Mouse (Mus musculus) heart, adult 2 months (tissue): ENCODE measurements at regions not wholly inside any gene's neighbourhood (a gene's known extent, or its start where the extent isn't known, plus 50 kb on each side); places are given as distances from the start of the nearest gene placed in this dataset.
A peak's percentile ranks its signal among the peaks of the same experiment; 100 is the strongest.

Experiments used
- CTCF ChIP-seq: fragments of 200-600 bp; IDR thresholded peaks from 2 replicates; pipeline ENCODE4 v1.8.1; 2022; ENCODE audit warnings: antibody characterized with exemption, mild to moderate bottlenecking, moderate library complexity
- EP300 ChIP-seq: fragments of 200-500 bp; IDR thresholded peaks from 2 replicates; pipeline ENCODE4 v1.6.1; 2011; ENCODE audit warnings: low read depth, low read length, control low read depth; ENCODE audit not compliant: insufficient read depth
- POLR2A ChIP-seq: fragments of 200-500 bp; IDR thresholded peaks from 2 replicates; pipeline ENCODE4 v1.6.1; 2011; ENCODE audit warnings: mild to moderate bottlenecking, low read depth, low read length, control low read depth; ENCODE audit not compliant: insufficient read depth

DNA sequence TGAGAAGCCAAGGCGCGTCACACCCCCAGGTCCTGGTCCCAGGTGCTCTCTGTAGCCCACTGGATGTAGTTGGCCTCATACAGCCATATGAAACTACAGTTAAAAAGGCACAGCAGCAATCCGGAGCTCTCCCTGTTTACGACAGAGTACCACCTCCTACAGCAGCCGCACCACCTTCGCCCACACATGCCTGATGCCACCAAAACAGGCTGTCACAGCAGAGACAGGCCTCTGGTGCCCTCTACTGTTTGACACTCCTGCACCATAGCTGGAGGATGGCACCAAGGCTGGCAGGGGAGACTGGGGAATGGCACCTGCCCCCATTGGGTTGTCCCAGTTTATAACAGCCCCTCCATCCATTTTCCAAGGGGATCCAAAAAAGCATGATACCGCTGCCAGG is 84.1 kb downstream of the Rplp1 start:
- TF ChIP-seq EP300 (0 out of 2 replicates have a peak, but pooled peaks have one; percentile 37), POLR2A (no peak), CTCF (peak; percentile 73)
